Mouse (Mus musculus) ovary, postnatal 14 days (tissue): Measurements from ENCODE around the gene Cars2.
"Not testable (repeated sequence)": the region's sequence is repeated elsewhere in the genome, so short reads cannot be mapped to it uniquely, and the experiment has no call there.

Experiments
- DNase-seq: peaks from one replicate; pipeline ENCODE4 v3.0.0; 2022; ENCODE audit warnings: low spot score

The Cars2 gene

GRCm38 (mm10) chr8:11512711-11513110 is 37.9 kb downstream of the Cars2 start:
- no peak for DNase-seq

- DNase-seq: no peak
These were observed 39.6 kb downstream of the Cars2 start for GRCm38 (mm10) chr8:11510971-11511370.

GRCm38 (mm10) chr8:11508880-11509279 is 41.7 kb downstream of the Cars2 start:
- no peak for DNase-seq

GRCm38 (mm10) chr8:11506802-11507201 is 43.8 kb downstream of the Cars2 start:
- peak; percentile 35 for DNase-seq

GRCm38 (mm10) chr8:11506074-11506473 is 44.5 kb downstream of the Cars2 start:
- DNase-seq: no peak

- DNase-seq: no peak
These were observed 46.9 kb downstream of the Cars2 start for GRCm38 (mm10) chr8:11503476-11504232.

- no peak for DNase-seq
These were observed 51.6 kb downstream of the Cars2 start for GRCm38 (mm10) chr8:11498786-11499485.

GRCm38 (mm10) chr8:11498281-11498680 is 52.3 kb downstream of the Cars2 start:
- no peak for DNase-seq

GRCm38 (mm10) chr8:11497017-11497990 is 53.3 kb downstream of the Cars2 start, which contains the start of gene Naxd:
Naxd (plus strand) TSS chr8:11497506.
- DNase-seq: peak; percentile 80

- not testable (repeated sequence) for DNase-seq
These were observed 58.2 kb downstream of the Cars2 start for GRCm38 (mm10) chr8:11492340-11492739.

GRCm38 (mm10) chr8:11487229-11487628 is 63.4 kb downstream of the Cars2 start:
- no peak for DNase-seq

GRCm38 (mm10) chr8:11486142-11486541 is 64.4 kb downstream of the Cars2 start:
- DNase-seq: peak; percentile 73

- no peak for DNase-seq
These were observed 68.0 kb downstream of the Cars2 start for GRCm38 (mm10) chr8:11482537-11482936.

GRCm38 (mm10) chr8:11481876-11482275 is 68.7 kb downstream of the Cars2 start:
- DNase-seq: no peak

GRCm38 (mm10) chr8:11479591-11479990 is 71.0 kb downstream of the Cars2 start:
- DNase-seq: no peak

- no peak for DNase-seq
These were observed 71.6 kb downstream of the Cars2 start for GRCm38 (mm10) chr8:11478807-11479527.

GRCm38 (mm10) chr8:11477811-11478761 is 72.5 kb downstream of the Cars2 start, which contains the start of gene Rab20:
Rab20 (minus strand) TSS chr8:11478710.
- DNase-seq: peak; percentile 57

GRCm38 (mm10) chr8:11477178-11477553 is 73.4 kb downstream of the Cars2 start:
- no peak for DNase-seq

GRCm38 (mm10) chr8:11476338-11477177 is 74.0 kb downstream of the Cars2 start:
- DNase-seq: no peak
